Mouse (Mus musculus) cerebellum, adult 11 months (tissue): ENCODE measurements around the gene Ccdc169.

Source experiments
- DNase-seq: peaks from one replicate; pipeline ENCODE4 v3.0.0; 2022

Ccdc169 gene

DNA sequence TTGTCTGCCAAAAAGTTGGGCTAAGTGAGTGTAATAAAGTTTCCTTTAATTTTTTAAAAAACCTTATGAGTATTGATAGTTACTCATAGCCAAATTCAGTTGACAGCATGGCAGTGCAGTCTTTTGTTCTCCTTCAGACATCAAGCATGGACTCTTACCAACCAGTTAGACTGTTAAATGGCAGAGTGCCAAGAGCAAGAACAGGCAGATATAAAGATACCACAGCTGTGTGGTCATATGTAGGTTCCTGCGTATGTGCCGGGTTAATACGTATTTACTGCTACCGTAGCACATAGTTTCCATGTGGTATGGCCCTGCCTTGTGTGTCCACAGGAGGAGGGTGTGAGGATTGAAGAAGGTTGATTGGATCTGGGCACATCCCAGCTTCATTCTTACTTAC lies 14.1 kb upstream of the Ccdc169 start:
- no peak for DNase-seq

- no peak for DNase-seq
Observed at GRCm38 (mm10) chr3:55129181-55129692, 7.9 kb upstream of the Ccdc169 start.

DNA sequence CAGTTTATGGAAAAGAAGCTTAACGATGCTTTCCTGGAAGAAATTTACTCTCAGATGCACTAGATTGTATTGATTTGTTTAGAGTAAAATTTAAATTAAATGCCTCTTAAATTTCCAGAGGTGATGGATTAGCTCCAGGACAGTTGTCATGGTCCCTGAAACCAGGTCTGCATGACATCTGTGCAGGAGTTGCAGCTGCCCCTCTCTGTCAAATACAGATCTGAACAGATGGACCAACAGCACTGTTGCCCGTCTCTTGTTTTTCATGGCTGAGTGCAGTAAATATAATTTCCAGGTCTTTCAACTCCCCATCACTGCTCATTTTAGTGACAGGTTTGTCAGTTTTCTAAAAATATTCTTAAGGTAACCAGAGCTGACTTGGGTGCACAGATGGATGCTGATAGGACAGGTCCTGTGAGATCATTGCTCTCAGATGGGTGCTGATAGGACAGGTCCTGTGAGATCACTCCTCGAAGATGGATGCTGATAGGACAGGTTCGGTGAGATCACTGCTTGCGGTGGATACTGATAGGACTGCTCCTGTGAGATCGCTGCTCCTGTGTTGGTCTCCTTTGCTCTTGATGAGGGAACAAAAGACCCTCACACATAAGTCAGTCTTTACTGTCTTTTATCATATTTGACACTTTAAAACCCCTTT lies 5.4 kb upstream of the Ccdc169 start:
- DNase-seq: no peak

- no peak for DNase-seq
Observed at GRCm38 (mm10) chr3:55139837-55140236, 2.7 kb downstream of the Ccdc169 start.

GRCm38 (mm10) chr3:55141401-55141800 lies 4.3 kb downstream of the Ccdc169 start:
- DNase-seq: no peak

GRCm38 (mm10) chr3:55144916-55145315 lies 7.8 kb downstream of the Ccdc169 start:
- DNase-seq: no peak

DNA sequence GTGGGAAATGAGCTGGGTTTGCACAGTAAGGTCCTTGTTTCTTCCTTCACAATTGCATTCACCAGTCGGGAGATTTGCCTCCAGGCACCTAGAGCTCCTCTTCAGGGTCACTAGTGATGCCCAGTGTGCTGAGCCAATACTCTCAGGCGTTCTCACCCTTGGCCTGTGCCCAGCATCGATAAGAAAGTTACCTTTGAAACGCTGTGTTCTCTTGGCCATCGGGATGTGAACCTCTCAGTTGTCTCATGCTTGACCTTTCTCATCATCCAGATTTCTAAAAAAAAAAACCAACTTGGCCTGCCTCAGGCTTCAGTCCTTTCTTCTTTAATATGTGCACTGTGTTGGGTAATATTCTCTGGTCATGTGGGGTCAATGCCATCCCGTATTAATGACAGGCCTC lies 9.3 kb downstream of the Ccdc169 start:
- DNase-seq: no peak

- DNase-seq: no peak
Observed at GRCm38 (mm10) chr3:55147156-55147555, 10.0 kb downstream of the Ccdc169 start.

GRCm38 (mm10) chr3:55148091-55148490 lies 11.0 kb downstream of the Ccdc169 start:
- DNase-seq: no peak

DNA sequence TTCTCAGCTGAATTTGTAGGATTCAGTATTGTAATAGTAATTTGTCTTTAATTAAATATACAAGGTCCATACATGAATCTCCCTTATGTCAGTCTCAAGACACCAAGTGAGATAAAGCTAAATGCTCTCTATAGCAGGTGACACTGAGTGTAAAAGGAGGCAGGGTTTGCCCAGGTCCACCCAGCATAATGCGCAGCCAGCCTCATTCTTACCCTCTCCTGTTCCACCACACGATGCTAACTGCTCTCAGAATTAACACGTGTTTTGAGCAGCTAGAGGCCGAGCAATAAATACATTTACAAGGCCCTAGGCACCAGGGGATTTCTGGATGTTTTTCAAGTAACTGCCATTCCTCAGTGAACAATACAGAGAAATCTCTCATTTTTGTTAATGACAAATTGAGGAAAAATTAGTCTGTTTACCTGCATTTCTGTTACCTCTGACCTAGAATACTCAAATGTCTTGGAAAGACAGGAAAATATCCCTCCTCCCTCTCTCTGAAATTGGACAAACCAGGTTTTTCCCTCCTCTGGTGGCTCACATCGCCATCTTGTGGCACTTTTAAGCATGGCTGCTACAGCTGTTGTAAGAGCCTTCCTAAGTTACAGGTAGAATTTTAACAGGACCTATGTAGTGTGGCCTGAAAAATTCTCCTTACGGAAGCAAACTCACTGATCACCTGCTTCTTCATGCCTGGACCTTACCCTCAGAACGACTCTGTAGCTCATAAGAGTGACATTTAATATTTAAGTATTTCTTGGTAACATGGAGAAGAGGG lies 14.7 kb downstream of the Ccdc169 start:
- peak; percentile 29 for DNase-seq

- DNase-seq: no peak
Observed at GRCm38 (mm10) chr3:55152673-55153334, 15.7 kb downstream of the Ccdc169 start.

GRCm38 (mm10) chr3:55154163-55154562 lies 17.0 kb downstream of the Ccdc169 start:
- DNase-seq: no peak

DNA sequence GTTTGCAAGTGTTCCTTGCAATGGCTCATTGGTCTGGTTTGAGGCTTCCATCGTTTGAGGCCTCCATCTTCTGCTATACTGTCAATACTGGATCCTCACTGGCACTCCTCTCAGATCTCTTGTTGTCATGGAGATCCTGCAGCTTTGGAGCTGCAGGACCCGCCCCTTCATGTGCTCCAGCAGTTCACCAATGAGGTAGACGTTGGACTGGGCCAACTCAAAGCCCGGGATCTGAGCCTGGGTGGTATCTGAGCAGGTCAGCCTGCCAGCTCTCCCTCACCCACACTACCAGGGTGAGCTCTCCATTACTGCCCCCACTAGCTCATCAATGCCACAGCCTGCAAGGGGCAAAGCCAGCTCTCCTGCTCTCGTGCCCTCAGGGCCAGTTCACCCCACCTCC lies 20.3 kb downstream of the Ccdc169 start:
- DNase-seq: no peak

DNA sequence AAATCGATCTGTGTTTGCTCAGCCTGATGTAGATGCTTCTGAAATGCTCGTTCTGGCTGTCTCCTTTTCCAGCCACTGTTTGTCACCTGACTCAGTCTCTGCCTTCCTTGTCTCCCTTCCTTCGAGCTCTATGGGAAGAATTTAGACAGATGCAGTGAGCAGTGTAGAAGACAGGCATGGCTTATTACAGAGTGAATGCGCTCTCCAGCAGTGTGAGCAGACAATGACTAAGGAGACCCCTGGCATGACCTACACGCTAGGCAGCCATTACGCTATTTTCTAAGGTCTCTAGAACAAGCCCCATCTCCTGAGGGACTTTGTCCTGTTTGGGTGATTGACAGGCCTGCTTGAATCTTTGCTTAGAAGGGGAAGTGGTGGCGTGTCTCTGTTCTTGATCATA lies 24.0 kb downstream of the Ccdc169 start:
- DNase-seq: no peak

GRCm38 (mm10) chr3:55163510-55163909 lies 26.4 kb downstream of the Ccdc169 start:
- no peak for DNase-seq

- DNase-seq: no peak
Observed at GRCm38 (mm10) chr3:55172478-55172877, 35.3 kb downstream of the Ccdc169 start.

DNA sequence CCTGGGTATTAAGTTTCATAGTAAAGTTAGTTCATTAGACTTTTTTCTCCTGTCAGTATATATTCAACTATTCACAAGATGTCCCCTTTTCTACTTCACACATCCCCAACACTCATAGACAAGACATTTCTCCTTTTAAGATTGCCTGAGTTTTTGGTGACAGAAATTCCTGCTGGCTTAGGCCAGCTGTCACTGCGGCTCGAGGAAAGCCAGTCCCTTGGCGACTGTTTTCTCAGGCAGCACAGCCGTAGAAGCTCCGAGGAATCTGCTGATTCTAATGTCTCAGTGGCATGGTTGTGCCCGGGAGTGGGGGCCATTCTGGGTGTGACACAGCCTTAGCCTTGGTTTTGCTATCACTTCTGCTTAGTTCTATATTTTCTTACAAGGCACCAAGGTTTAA lies 40.1 kb downstream of the Ccdc169 start:
- no peak for DNase-seq

- DNase-seq: no peak
Observed at GRCm38 (mm10) chr3:55181766-55182165, 44.6 kb downstream of the Ccdc169 start, which contains the start of gene Sohlh2. Gene Sohlh2 (plus strand): TSS chr3:55182028.

DNA sequence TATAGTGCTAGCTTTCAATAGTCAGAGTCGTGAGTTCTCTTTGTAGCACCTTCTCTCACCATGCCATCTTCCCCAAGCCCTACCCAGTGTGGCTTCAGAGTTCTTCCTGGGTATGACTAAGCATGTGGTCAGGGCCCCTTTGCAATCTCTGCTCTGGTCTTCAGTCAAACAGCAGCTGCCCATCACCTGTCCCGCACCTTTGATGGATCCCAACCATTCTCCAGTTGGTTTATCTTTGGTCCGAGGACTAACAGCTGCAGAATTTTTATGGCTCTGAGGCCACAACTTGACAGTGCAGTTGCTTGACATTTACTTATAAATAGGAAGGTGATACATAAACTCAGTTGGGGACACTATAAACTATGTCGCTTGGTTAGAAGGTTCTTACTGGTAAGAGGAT lies 54.5 kb downstream of the Ccdc169 start:
- no peak for DNase-seq

- no peak for DNase-seq
Observed at GRCm38 (mm10) chr3:55193351-55193750, 56.2 kb downstream of the Ccdc169 start.

GRCm38 (mm10) chr3:55194792-55195191 lies 57.7 kb downstream of the Ccdc169 start:
- no peak for DNase-seq

GRCm38 (mm10) chr3:55195581-55196327 lies 58.6 kb downstream of the Ccdc169 start:
- no peak for DNase-seq

- no peak for DNase-seq
Observed at GRCm38 (mm10) chr3:55196328-55196710, 59.2 kb downstream of the Ccdc169 start.
